Mouse (Mus musculus): ENCODE results near the gene Ankrd33. TPM values are rescaled to one million over a fixed set of nuclear protein-coding genes. Genes with fewer than 3 reads are reported as not detected.

Gene Ankrd33
- polyA plus RNA-seq, 1 experiment from 2014 or later, result not detected

GRCm38 (mm10) chr15:101088291-101088690 is 27.3 kb upstream of the Ankrd33 start:
- WGBS, result 62% methylated on average over 4 of the region's 4 CpGs

GRCm38 (mm10) chr15:101091551-101091950 is 24.0 kb upstream of the Ankrd33 start:
- peaks cover 27% of the 10 kb centered on the region for H3K27me3 ChIP-seq (replicated peaks)
- no peaks in the 10 kb centered on the region for H3K9me3 ChIP-seq
- H3K36me3 ChIP-seq, result no peaks in the 10 kb centered on the region
- H3K27ac ChIP-seq (replicated peaks), result no peak overlapping the region
- no peak overlapping the region for H3K4me2 ChIP-seq
- H3K9ac ChIP-seq, result no peak overlapping the region
- no peak overlapping the region for H3K4me3 ChIP-seq
- H3K4me1 ChIP-seq, result peaks cover 20% of the 10 kb centered on the region
- no peak for ATAC-seq (ENCODE audit: extremely low read depth, insufficient number of reproducible peaks, low FRiP score, low TSS enrichment)
- 81% methylated on average over 8 of the region's 8 CpGs for WGBS

More at GRCm38 (mm10) chr15:101088291-101088690, 27.3 kb upstream of the Ankrd33 start:
- no peaks in the 10 kb centered on the region for H3K9me3 ChIP-seq
- no peak for ATAC-seq (ENCODE audit: extremely low read depth, insufficient number of reproducible peaks, low FRiP score, low TSS enrichment)
- H3K27ac ChIP-seq (replicated peaks), result no peak overlapping the region
- no peak overlapping the region for H3K4me2 ChIP-seq
- peaks cover 10% of the 10 kb centered on the region; the same call in 1 of the 2 replicates for H3K4me1 ChIP-seq
- H3K36me3 ChIP-seq, result no peaks in the 10 kb centered on the region
- no peak overlapping the region for H3K9ac ChIP-seq
- peaks cover 19% of the 10 kb centered on the region for H3K27me3 ChIP-seq (replicated peaks)
- no peak overlapping the region for H3K4me3 ChIP-seq

DNA sequence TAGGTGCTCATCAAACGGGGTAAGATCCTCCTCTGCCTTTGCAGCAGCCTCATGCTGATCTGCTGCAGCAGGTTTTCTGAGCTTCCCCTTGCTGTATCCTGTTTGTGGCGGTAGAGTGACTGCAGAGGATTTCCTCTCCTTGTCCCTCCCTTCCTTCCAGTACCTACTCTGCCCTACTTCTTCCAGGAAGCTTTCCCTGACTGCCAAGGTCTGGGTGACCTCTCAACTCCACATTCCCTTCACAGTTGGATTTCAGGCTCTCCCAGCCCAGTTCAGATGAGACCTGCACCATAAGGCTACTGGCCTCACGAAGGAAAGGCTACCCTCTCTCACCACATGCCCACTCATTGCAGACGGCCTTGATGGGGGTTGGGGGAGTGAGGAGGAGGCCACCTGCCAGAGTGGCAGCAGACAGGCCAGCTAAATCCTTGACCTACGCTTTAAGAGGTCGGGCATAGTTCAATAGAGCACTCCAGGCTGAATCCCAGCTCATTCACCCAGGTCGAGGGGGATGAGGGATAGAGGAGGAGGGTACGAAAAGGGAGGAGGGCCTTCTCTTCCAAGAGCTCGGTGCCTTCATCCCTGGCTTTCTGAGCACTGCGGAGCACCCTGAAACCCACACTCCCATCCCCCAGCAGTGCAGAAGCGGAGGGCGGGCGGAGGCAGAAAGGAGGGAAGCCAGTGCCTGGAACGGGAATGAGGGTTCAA is 23.3 kb upstream of the Ankrd33 start:
- H3K36me3 ChIP-seq, result no peaks in the 10 kb centered on the region
- ATAC-seq (ENCODE audit: extremely low read depth, insufficient number of reproducible peaks, low FRiP score, low TSS enrichment), result no peak
- no peaks in the 10 kb centered on the region for H3K9me3 ChIP-seq
- peak overlapping the region; percentile 2; the same call in 1 of the 2 replicates for H3K4me3 ChIP-seq
- H3K9ac ChIP-seq, result no peak overlapping the region
- H3K4me2 ChIP-seq, result peak overlapping the region; percentile 13; the same call in 1 of the 2 replicates
- H3K4me1 ChIP-seq, result peaks cover 20% of the 10 kb centered on the region
- no peak overlapping the region for H3K27ac ChIP-seq (replicated peaks)
- WGBS, result 42% methylated on average over 14 of the region's 14 CpGs
- peaks cover 32% of the 10 kb centered on the region for H3K27me3 ChIP-seq (replicated peaks)

DNA sequence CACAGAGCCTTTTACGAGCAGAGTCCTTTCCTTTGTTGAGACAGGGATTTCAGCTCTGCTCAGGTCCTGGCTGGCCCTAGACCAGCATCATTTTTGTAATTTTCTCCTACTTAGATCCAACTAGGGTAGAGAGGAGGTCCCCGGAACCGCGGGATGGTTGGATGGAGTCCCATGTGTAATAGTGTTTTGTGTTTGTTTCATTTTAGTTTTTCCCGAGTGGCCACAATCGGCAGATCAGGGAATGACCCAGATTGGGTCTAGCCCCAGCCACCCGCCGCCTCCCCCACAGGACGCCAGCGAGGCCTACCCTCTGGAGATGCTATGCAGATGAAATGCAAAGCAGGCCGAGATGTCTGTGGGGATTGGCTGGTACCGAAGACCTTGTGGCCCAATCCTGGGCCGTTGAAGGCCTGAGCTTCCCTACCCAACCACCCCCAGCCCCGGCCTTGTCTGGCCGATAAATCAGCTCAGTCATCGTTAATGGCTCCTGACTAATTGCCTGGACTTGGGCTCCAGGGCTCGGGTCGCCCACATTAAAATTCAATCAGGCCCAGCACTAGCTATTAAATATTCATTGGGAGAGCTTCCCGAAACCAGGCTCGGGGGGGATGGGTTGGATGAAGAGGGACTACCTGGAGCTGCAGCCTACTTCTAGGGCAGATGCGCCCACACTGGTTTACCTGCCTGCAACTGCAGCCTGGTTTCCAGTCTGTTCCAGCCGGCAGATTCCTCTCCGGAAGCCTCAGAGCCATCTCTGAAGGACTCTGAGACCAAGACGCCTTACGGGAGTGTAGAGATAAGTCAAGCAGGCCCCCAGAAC is 22.5 kb upstream of the Ankrd33 start:
- WGBS, result 21% methylated on average over 25 of the region's 25 CpGs
- Histone ChIP-seq H3K36me3 (no peaks in the 10 kb centered on the region), H3K4me3 (peak overlapping the region; percentile 2; the same call in 1 of the 2 replicates), H3K4me2 (peak overlapping the region; percentile 13), H3K27ac (replicated peaks) (no peak overlapping the region), H3K27me3 (replicated peaks) (peaks cover 40% of the 10 kb centered on the region), H3K9ac (no peak overlapping the region), H3K9me3 (no peaks in the 10 kb centered on the region), H3K4me1 (peaks cover 25% of the 10 kb centered on the region)
- no peak for ATAC-seq (ENCODE audit: extremely low read depth, insufficient number of reproducible peaks, low FRiP score, low TSS enrichment)

GRCm38 (mm10) chr15:101093988-101094387 is 21.6 kb upstream of the Ankrd33 start:
- Histone ChIP-seq H3K4me1 (peaks cover 29% of the 10 kb centered on the region), H3K4me2 (no peak overlapping the region), H3K9ac (no peak overlapping the region), H3K4me3 (no peak overlapping the region), H3K9me3 (no peaks in the 10 kb centered on the region), H3K27me3 (replicated peaks) (peaks cover 49% of the 10 kb centered on the region), H3K36me3 (no peaks in the 10 kb centered on the region), H3K27ac (replicated peaks) (no peak overlapping the region)
- WGBS, result 39% methylated on average over 6 of the region's 6 CpGs
- ATAC-seq (ENCODE audit: extremely low read depth, insufficient number of reproducible peaks, low FRiP score, low TSS enrichment), result no peak

DNA sequence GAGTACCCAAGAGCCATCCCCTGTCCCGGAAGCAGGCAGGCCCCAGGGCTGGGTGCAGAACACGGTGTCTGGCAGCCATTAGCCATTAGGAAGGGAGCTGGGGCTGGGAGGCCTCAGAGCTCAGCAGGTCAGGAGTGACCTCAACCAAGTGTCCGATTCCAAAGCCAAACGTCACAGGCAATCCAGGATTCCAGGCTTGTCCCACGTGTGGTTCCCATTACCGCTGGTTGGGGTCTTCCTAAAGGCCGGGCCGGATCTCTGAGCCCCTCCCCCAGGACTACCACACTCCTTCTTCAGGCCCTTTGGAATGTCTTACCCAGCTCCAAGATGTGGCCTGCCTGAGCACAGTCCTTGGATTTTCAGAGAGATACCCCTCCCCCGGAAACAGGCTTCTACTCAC is 20.6 kb upstream of the Ankrd33 start:
- Histone ChIP-seq H3K27me3 (replicated peaks) (peaks cover 57% of the 10 kb centered on the region), H3K4me3 (no peak overlapping the region), H3K4me1 (peaks cover 29% of the 10 kb centered on the region), H3K4me2 (no peak overlapping the region), H3K9me3 (no peaks in the 10 kb centered on the region), H3K36me3 (no peaks in the 10 kb centered on the region), H3K27ac (replicated peaks) (no peak overlapping the region), H3K9ac (no peak overlapping the region)
- 60% methylated on average over 9 of the region's 9 CpGs for WGBS
- no peak for ATAC-seq (ENCODE audit: extremely low read depth, insufficient number of reproducible peaks, low FRiP score, low TSS enrichment)

- ATAC-seq (ENCODE audit: extremely low read depth, insufficient number of reproducible peaks, low FRiP score, low TSS enrichment), result no peak
- no peak overlapping the region for H3K27ac ChIP-seq (replicated peaks)
- peaks cover 29% of the 10 kb centered on the region for H3K4me1 ChIP-seq
- no peak overlapping the region for H3K4me3 ChIP-seq
- no peaks in the 10 kb centered on the region for H3K36me3 ChIP-seq
- WGBS, result 71% methylated on average over 3 of the region's 3 CpGs
- no peaks in the 10 kb centered on the region for H3K9me3 ChIP-seq
- H3K9ac ChIP-seq, result no peak overlapping the region
- H3K27me3 ChIP-seq (replicated peaks), result peaks cover 57% of the 10 kb centered on the region
- no peak overlapping the region for H3K4me2 ChIP-seq
Measured at GRCm38 (mm10) chr15:101095392-101095791, 20.2 kb upstream of the Ankrd33 start.

DNA sequence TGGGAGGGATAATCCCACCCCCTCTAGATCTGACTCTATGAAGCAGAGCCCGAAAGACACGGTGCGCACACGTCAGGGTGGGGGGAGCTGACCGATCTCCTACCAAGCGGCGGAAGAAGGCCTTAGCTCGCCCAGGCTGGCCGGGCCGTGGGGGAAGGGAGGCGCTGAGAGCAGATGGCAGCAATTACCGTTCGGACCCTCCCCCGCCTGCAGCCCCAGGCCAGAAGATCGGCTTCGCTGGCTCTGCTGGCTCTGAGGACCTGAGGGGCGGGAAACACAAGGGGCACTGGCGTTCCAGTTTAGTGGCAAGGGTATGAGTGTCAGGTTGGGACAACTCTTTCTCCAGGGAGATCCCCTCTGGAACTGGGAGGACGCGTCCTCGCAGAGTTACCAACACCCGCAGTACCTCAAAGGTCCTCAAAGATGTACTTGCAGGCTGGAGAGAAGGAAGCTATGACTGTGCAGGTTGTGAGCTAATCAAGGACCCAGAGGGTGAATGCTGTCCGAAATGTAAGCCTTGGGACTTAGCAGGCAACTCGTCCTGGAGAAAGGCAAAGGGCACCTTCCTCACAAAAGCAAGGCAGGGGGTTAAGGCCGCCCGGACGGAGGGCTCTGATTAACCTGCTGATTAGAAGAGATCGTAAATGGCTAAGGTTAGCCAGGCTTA is 17.4 kb upstream of the Ankrd33 start:
- Histone ChIP-seq H3K27me3 (replicated peaks) (peaks cover 47% of the 10 kb centered on the region), H3K4me1 (peaks cover 19% of the 10 kb centered on the region), H3K4me3 (peak overlapping the region; percentile 41), H3K4me2 (peak overlapping the region; percentile 70), H3K9ac (peak overlapping the region; percentile 70), H3K36me3 (no peaks in the 10 kb centered on the region), H3K27ac (replicated peaks) (no peak overlapping the region), H3K9me3 (no peaks in the 10 kb centered on the region)
- 5% methylated on average over 28 of the region's 28 CpGs for WGBS
- peak; percentile 21; the same call in 1 of the 2 replicates for ATAC-seq (ENCODE audit: extremely low read depth, insufficient number of reproducible peaks, low FRiP score, low TSS enrichment)

DNA sequence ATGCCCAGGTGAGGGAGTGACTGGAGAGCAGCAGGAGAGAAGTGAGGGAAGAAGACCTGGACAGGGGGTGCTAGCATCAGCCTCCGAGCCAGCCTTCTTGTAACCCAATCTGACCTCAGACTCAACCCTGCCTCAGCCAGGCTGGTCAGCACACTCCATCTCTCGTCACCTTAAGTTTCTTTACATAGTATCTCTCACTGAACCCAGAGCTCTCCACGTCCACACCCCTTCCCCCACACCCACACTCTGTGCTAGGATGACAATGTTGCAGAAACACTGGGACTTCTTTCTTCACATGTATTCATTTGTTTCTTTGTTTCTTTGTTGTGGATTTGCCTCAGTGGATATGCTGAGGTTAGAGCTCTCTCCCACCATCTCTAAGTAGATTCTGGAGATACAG is 14.6 kb upstream of the Ankrd33 start:
- H3K4me2 ChIP-seq, result no peak overlapping the region
- H3K27ac ChIP-seq (replicated peaks), result no peak overlapping the region
- no peaks in the 10 kb centered on the region for H3K9me3 ChIP-seq
- ATAC-seq (ENCODE audit: extremely low read depth, insufficient number of reproducible peaks, low FRiP score, low TSS enrichment), result no peak
- WGBS, result 56% methylated on average over 3 of the region's 3 CpGs
- peaks cover 9% of the 10 kb centered on the region for H3K4me1 ChIP-seq
- H3K4me3 ChIP-seq, result no peak overlapping the region
- peaks cover 41% of the 10 kb centered on the region for H3K27me3 ChIP-seq (replicated peaks)
- no peak overlapping the region for H3K9ac ChIP-seq
- no peaks in the 10 kb centered on the region for H3K36me3 ChIP-seq

DNA sequence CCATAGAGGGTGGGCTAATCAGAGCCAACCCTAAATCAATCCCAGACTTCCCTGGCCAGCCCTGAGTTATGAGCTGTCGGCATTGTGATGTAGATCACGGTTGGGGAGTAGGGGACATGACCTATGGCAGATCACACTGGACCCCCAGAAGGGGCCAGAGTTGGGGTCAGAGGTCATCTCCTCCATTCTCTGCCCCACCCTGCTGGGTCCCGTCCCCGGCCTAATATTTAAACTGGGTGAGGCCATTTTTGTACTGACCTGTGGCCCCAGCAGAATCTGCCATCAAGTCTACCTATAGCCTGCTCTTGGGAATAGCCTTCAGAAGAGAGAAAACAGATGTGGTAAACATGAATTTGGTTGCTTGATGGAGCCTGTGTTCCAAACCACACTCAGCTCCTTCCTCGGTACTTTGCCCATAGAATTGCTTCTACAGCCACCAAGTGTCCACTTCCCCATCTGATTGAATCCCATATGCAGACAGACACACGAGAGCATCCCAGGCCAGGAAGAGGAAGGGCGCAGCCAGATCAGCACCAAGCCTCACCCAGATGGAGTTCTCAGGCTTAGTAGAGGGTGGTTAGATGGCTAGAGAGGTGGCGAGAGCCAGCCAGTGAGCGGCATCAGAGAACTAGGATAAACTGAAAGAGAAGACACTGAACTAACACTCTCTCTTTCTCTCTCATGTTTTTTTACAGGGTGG is 11.8 kb upstream of the Ankrd33 start:
- no peak overlapping the region for H3K4me3 ChIP-seq
- no peak overlapping the region for H3K4me2 ChIP-seq
- H3K27me3 ChIP-seq (replicated peaks), result peaks cover 18% of the 10 kb centered on the region
- H3K27ac ChIP-seq (replicated peaks), result no peak overlapping the region
- WGBS, result 82% methylated on average over 9 of the region's 9 CpGs
- H3K9ac ChIP-seq, result no peak overlapping the region
- no peaks in the 10 kb centered on the region for H3K36me3 ChIP-seq
- H3K9me3 ChIP-seq, result no peaks in the 10 kb centered on the region
- peaks cover 7% of the 10 kb centered on the region for H3K4me1 ChIP-seq
- ATAC-seq (ENCODE audit: extremely low read depth, insufficient number of reproducible peaks, low FRiP score, low TSS enrichment), result no peak
